Mouse (Mus musculus) forebrain, embryonic 16.5 days (tissue): ENCODE measurements at regions not wholly inside any gene's neighbourhood (a gene's known extent, or its start where the extent isn't known, plus 50 kb on each side); places are given as distances from the start of the nearest gene placed in this dataset.

Experiments
- ATAC-seq: fragments of 200-750 bp; cut with Nextera tagmentation; 2 replicates; pipeline ENCODE4 v1.8.0; 2017; ENCODE audit warnings: mild to moderate bottlenecking, moderate library complexity
- H3K27ac ChIP-seq: fragments of 300-500 bp; sonication (generic); 2 replicates; pipeline ENCODE4 v1.5.1; 2014; ENCODE audit warnings: low read length, control low read depth
- H3K27me3 ChIP-seq: fragments of 300-500 bp; sonication (generic); replicated peaks from 2 replicates; pipeline ENCODE4 v1.6.1; 2014; ENCODE audit warnings: low read length; ENCODE audit not compliant: control insufficient read depth, insufficient read depth
- H3K36me3 ChIP-seq: fragments of 300-500 bp; sonication (generic); 2 replicates; pipeline ENCODE4 v1.6.1; 2014; ENCODE audit not compliant: control insufficient read depth, insufficient read depth
- H3K4me1 ChIP-seq: fragments of 300-500 bp; sonication (generic); replicated peaks from 2 replicates; pipeline ENCODE4 v1.6.1; 2014; ENCODE audit warnings: low read length; ENCODE audit not compliant: control insufficient read depth, insufficient read depth
- H3K4me2 ChIP-seq: fragments of 300-500 bp; sonication (generic); 2 replicates; pipeline ENCODE4 v1.6.1; 2014; ENCODE audit warnings: mild to moderate bottlenecking, low read length, control low read depth
- H3K4me3 ChIP-seq: fragments of 300-500 bp; sonication (generic); replicated peaks from 2 replicates; pipeline ENCODE4 v1.5.1; 2014; ENCODE audit warnings: mild to moderate bottlenecking, low read length, control low read depth
- H3K9ac ChIP-seq: fragments of 300-500 bp; sonication (generic); replicated peaks from 2 replicates; pipeline ENCODE4 v1.6.1; 2014; ENCODE audit warnings: low read depth, low read length, control low read depth
- H3K9me3 ChIP-seq: fragments of 300-500 bp; sonication (generic); 2 replicates; pipeline ENCODE4 v1.6.1; 2016; ENCODE audit warnings: low read length; ENCODE audit not compliant: control insufficient read depth
- WGBS: fragments of 180-500 bp; shearing (Covaris S2); extraction: QIAGEN DNeasy Blood & Tissue Kit; methylation state at CpG from one replicate; pipeline ENCODE4 v1.1.7; 2014; 5-methylcytosine and 5-hydroxymethylcytosine counted together

GRCm38 (mm10) chr8:79474679-79475078, 75.4 kb upstream of the Smad1 start:
- WGBS = 52% methylated on average over 8 of the region's 8 CpGs
- H3K27me3 ChIP-seq = no peaks in the 10 kb centered on the region
- H3K27ac ChIP-seq = no peak overlapping the region
- no peak for ATAC-seq
- H3K4me3 ChIP-seq = no peak overlapping the region
- H3K4me2 ChIP-seq = no peak overlapping the region
- no peak overlapping the region for H3K9ac ChIP-seq
- H3K9me3 ChIP-seq = no peaks in the 10 kb centered on the region
- no peaks in the 10 kb centered on the region for H3K36me3 ChIP-seq
- no peaks in the 10 kb centered on the region for H3K4me1 ChIP-seq

- Histone ChIP-seq H3K27me3 (no peaks in the 10 kb centered on the region), H3K27ac (no peak overlapping the region), H3K4me3 (no peak overlapping the region), H3K9ac (no peak overlapping the region), H3K4me2 (no peak overlapping the region), H3K36me3 (no peaks in the 10 kb centered on the region), H3K9me3 (no peaks in the 10 kb centered on the region), H3K4me1 (no peaks in the 10 kb centered on the region)
- no peak for ATAC-seq
Measured at GRCm38 (mm10) chr8:79452101-79452500, 52.8 kb upstream of the Smad1 start.

- Histone ChIP-seq H3K27me3 (no peaks in the 10 kb centered on the region), H3K4me1 (no peaks in the 10 kb centered on the region), H3K4me2 (no peak overlapping the region), H3K27ac (no peak overlapping the region), H3K4me3 (no peak overlapping the region), H3K9ac (no peak overlapping the region), H3K9me3 (no peaks in the 10 kb centered on the region), H3K36me3 (no peaks in the 10 kb centered on the region)
- 90% methylated on average over 3 of the region's 3 CpGs for WGBS
- no peak for ATAC-seq
Measured at GRCm38 (mm10) chr8:79449453-79449852, 50.1 kb upstream of the Smad1 start.
